Mouse (Mus musculus): ENCODE results near the gene Ginm1. TPM values are rescaled to one million over a fixed set of nuclear protein-coding genes. Genes with fewer than 3 reads are reported as not detected.
A peak's percentile ranks its signal among the peaks of the same experiment; 100 is the strongest.

Ginm1 gene
- total and polyA plus RNA-seq, 2 experiments from 2014 or later: 22.2 to 67.9 TPM

DNA sequence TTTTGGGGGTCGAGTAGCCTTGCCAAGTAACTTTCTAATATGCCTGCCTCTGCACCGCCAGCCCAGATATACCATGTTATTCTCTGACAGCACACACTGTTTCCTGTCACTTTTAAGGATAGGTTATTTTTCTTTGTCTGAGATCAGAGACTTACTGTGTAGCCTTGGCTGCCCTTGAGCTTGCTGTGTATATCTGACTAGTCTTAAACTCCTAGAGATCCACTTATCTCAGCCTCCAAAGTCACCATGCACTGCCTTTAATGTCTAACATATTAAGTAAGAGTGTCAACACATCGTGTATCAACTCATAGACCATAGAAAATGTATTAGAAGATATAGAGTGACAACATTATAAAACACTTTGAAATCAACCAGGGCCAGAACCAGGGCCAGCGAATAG is 27.0 kb upstream of the Ginm1 start:
- DNase-seq (ENCODE audit: low spot score) (no peak), ATAC-seq (ENCODE audit: low FRiP score) (no peak)
- WGBS: 93% methylated on average over 4 of the region's 4 CpGs
- H3K27ac ChIP-seq (ENCODE audit: low read depth, low read length): no peak overlapping the region
- H3K4me3 ChIP-seq (ENCODE audit: low read depth, low read length): no peak overlapping the region
- H3K4me1 ChIP-seq (ENCODE audit: insufficient read depth, low read length): no peaks in the 10 kb centered on the region
- TF ChIP-seq CTCF (IDR thresholded peaks at IDR 0.05): no peak
- peaks cover 29% of the 10 kb centered on the region for H3K36me3 ChIP-seq (ENCODE audit: insufficient read depth, low read length)
- no peaks in the 10 kb centered on the region for H3K27me3 ChIP-seq (ENCODE audit: insufficient read depth, low read length)
- H3K4me2 ChIP-seq (ENCODE audit: low read depth, low read length, poor library complexity, severe bottlenecking): no peak overlapping the region
- no peak overlapping the region for H3K9ac ChIP-seq (replicated peaks; ENCODE audit: low read length, poor library complexity, severe bottlenecking)
- H3K9me3 ChIP-seq (ENCODE audit: low read length): no peaks in the 10 kb centered on the region

DNA sequence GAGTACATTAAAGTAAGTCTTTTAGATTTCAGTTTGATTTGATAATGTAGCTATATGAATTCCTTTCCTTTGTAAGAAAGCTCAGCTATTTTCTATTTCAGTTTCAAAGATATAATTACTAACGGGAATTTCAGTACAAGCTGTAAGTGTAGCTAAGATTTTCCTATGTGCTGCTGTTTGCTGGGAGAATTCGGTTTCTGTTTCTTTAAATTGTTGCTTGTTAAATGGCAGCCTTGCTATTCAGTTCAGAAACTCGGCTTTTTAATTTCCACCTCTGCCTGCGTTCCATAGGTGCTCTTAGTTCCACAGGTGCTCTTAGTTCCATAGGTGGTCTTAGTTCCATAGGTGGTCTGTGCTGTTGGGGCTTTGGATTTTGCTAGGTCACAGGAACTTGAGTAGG is 26.5 kb upstream of the Ginm1 start:
- no peaks in the 10 kb centered on the region for H3K9me3 ChIP-seq (ENCODE audit: low read length)
- ATAC-seq (ENCODE audit: low FRiP score) (no peak), DNase-seq (ENCODE audit: low spot score) (no peak)
- no peak for TF ChIP-seq CTCF (IDR thresholded peaks at IDR 0.05)
- H3K9ac ChIP-seq (replicated peaks; ENCODE audit: low read length, poor library complexity, severe bottlenecking): no peak overlapping the region
- WGBS: 92% methylated on average over 4 of the region's 4 CpGs
- no peak overlapping the region for H3K27ac ChIP-seq (ENCODE audit: low read depth, low read length)
- H3K27me3 ChIP-seq (ENCODE audit: insufficient read depth, low read length): no peaks in the 10 kb centered on the region
- no peaks in the 10 kb centered on the region for H3K4me1 ChIP-seq (ENCODE audit: insufficient read depth, low read length)
- peaks cover 33% of the 10 kb centered on the region for H3K36me3 ChIP-seq (ENCODE audit: insufficient read depth, low read length)
- no peak overlapping the region for H3K4me3 ChIP-seq (ENCODE audit: low read depth, low read length)
- H3K4me2 ChIP-seq (ENCODE audit: low read depth, low read length, poor library complexity, severe bottlenecking): no peak overlapping the region

DNA sequence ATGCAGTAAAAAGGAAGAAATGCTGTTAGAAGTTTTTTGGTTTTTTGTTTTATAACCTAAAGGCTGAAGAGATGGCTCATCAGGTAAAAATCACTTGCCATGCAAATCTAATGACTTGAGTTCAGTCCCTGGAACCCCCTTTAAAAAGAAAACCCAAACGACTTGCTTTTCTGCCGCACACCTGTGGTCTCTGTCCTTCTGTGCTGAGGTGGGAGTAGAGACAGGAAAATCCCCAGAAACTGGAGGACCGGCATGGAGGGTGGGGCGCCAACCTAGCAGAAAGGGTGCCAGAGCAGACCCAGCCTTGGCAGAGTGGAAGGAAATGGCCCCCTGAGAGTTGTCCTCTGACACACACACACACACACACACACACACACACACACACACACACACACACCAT is 26.1 kb upstream of the Ginm1 start:
- Histone ChIP-seq H3K4me1 (ENCODE audit: insufficient read depth, low read length) (no peaks in the 10 kb centered on the region), H3K9ac (replicated peaks; ENCODE audit: low read length, poor library complexity, severe bottlenecking) (no peak overlapping the region), H3K27ac (ENCODE audit: low read depth, low read length) (no peak overlapping the region), H3K4me2 (ENCODE audit: low read depth, low read length, poor library complexity, severe bottlenecking) (no peak overlapping the region), H3K36me3 (ENCODE audit: insufficient read depth, low read length) (peaks cover 33% of the 10 kb centered on the region), H3K4me3 (ENCODE audit: low read depth, low read length) (no peak overlapping the region), H3K9me3 (ENCODE audit: low read length) (no peaks in the 10 kb centered on the region), H3K27me3 (ENCODE audit: insufficient read depth, low read length) (no peaks in the 10 kb centered on the region)
- ATAC-seq (ENCODE audit: low FRiP score) (no peak), DNase-seq (ENCODE audit: low spot score) (no peak)
- TF ChIP-seq CTCF (IDR thresholded peaks at IDR 0.05): no peak
- WGBS: 94% methylated on average over 4 of the region's 4 CpGs

DNA sequence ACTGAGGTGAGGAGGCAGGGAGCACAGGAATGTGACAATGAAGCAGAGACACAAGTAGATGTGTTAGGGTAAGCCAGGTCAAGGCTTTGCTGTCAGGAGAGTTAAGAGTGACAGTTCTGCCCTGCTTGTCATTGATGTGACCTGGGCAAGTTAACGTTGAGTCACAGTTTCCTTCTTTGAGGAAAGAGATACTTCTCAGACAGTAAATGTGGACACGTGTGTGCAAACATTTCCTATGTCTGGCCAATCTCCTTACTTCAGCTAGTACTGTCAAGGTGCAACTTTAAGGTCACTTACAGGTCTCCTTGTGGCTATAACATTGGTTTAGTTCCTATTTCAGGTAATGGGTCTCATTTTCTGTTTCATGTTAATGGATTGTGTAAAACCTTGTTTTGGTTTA is 23.9 kb upstream of the Ginm1 start:
- no peak for TF ChIP-seq CTCF (IDR thresholded peaks at IDR 0.05)
- DNase-seq (ENCODE audit: low spot score): no peak
- H3K27ac ChIP-seq (ENCODE audit: low read depth, low read length): no peak overlapping the region
- H3K9me3 ChIP-seq (ENCODE audit: low read length): no peaks in the 10 kb centered on the region
- H3K4me3 ChIP-seq (ENCODE audit: low read depth, low read length): no peak overlapping the region
- H3K4me1 ChIP-seq (ENCODE audit: insufficient read depth, low read length): no peaks in the 10 kb centered on the region
- H3K9ac ChIP-seq (replicated peaks; ENCODE audit: low read length, poor library complexity, severe bottlenecking): no peak overlapping the region
- 94% methylated on average over 2 of the region's 2 CpGs for WGBS
- peaks cover 32% of the 10 kb centered on the region for H3K36me3 ChIP-seq (ENCODE audit: insufficient read depth, low read length)
- no peak overlapping the region for H3K4me2 ChIP-seq (ENCODE audit: low read depth, low read length, poor library complexity, severe bottlenecking)
- no peak for ATAC-seq (ENCODE audit: low FRiP score)
- no peaks in the 10 kb centered on the region for H3K27me3 ChIP-seq (ENCODE audit: insufficient read depth, low read length)

DNA sequence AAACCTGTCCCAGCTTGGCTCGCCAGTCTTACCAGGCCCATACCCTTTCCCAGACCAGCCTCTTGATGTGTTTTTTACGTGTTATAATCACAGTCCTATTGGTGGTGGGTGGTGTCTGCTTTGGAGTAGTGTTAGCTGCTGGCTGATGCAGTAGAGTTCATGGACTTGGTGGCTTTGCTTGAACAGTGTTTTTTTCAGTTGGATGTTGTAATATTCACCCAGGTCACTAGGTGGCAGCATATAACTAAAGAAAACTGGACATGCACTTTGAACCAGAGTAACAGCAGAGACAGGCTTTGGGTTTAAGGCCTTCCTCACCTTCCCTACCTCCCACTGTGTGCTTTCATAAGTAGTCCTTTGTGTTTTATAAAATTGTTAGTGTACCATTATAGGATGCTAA is 17.3 kb upstream of the Ginm1 start:
- no peaks in the 10 kb centered on the region for H3K4me1 ChIP-seq (ENCODE audit: insufficient read depth, low read length)
- H3K9me3 ChIP-seq (ENCODE audit: low read length): no peaks in the 10 kb centered on the region
- H3K27ac ChIP-seq (ENCODE audit: low read depth, low read length): no peak overlapping the region
- 43% methylated on average over 2 of the region's 2 CpGs for WGBS
- TF ChIP-seq CTCF (IDR thresholded peaks at IDR 0.05): peak; percentile 84
- no peaks in the 10 kb centered on the region for H3K27me3 ChIP-seq (ENCODE audit: insufficient read depth, low read length)
- H3K36me3 ChIP-seq (ENCODE audit: insufficient read depth, low read length): peaks cover 38% of the 10 kb centered on the region
- H3K4me3 ChIP-seq (ENCODE audit: low read depth, low read length): no peak overlapping the region
- no peak overlapping the region for H3K4me2 ChIP-seq (ENCODE audit: low read depth, low read length, poor library complexity, severe bottlenecking)
- ATAC-seq (ENCODE audit: low FRiP score) (no peak), DNase-seq (ENCODE audit: low spot score) (peak; percentile 70)
- H3K9ac ChIP-seq (replicated peaks; ENCODE audit: low read length, poor library complexity, severe bottlenecking): no peak overlapping the region

DNA sequence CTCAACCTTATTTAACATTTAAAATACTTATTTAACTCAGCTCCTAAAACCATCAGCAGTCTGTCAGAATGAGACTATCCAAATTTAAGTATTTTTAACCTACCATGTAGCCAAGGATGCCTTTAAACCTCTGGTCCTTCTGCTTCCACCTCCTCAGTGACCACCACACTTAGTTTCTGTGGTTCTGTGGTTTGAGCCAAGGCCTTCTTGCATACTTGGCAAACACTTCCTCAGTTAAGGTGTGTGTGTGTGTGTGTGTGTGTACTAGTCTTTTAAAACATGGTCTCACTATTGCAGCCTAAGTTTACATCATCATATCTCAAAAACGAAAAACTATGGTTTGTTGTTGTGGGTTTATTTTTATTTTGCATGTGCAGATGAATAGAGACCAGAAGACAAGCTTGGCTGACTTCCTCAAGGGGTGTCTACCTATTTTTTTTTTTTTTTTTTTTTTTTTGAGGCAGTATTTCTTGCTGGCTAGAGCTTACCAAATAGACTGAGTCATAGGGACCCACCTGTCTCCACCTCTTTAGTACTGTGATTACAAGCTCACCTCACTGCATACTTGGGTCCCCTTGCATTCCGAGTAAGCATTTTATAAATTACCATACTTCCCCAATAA is 10.0 kb upstream of the Ginm1 start:
- no peaks in the 10 kb centered on the region for H3K4me1 ChIP-seq (ENCODE audit: insufficient read depth, low read length)
- peaks cover 56% of the 10 kb centered on the region for H3K36me3 ChIP-seq (ENCODE audit: insufficient read depth, low read length)
- no peak overlapping the region for H3K4me3 ChIP-seq (ENCODE audit: low read depth, low read length)
- TF ChIP-seq CTCF (IDR thresholded peaks at IDR 0.05): no peak
- 95% methylated on average over 2 of the region's 2 CpGs for WGBS
- DNase-seq (ENCODE audit: low spot score) (no peak), ATAC-seq (ENCODE audit: low FRiP score) (no peak)
- no peak overlapping the region for H3K4me2 ChIP-seq (ENCODE audit: low read depth, low read length, poor library complexity, severe bottlenecking)
- H3K27ac ChIP-seq (ENCODE audit: low read depth, low read length): no peak overlapping the region
- no peaks in the 10 kb centered on the region for H3K27me3 ChIP-seq (ENCODE audit: insufficient read depth, low read length)
- no peaks in the 10 kb centered on the region for H3K9me3 ChIP-seq (ENCODE audit: low read length)
- H3K9ac ChIP-seq (replicated peaks; ENCODE audit: low read length, poor library complexity, severe bottlenecking): no peak overlapping the region
